Mouse (Mus musculus) stomach, embryonic 14.5 days (tissue): ENCODE data around the gene Cela3a. TPM values are rescaled to one million over a fixed set of nuclear protein-coding genes. Genes with fewer than 3 reads are reported as not detected.

Source experiments
- ATAC-seq: fragments of 200-750 bp; cut with Nextera tagmentation; 2 replicates; pipeline ENCODE4 v1.8.0; 2017; ENCODE audit warnings: low read depth, moderate TSS enrichment; ENCODE audit not compliant: insufficient number of reproducible peaks, insufficient read depth, low FRiP score
- H3K27ac ChIP-seq: fragments of 300-500 bp; sonication (generic); 2 replicates; pipeline ENCODE4 v1.5.1; 2014; ENCODE audit warnings: mild to moderate bottlenecking, low read length, moderate library complexity, mixed read lengths
- H3K27me3 ChIP-seq: fragments of 300-500 bp; sonication (generic); 2 replicates; pipeline ENCODE4 v1.6.1; 2014; ENCODE audit warnings: low read length, control low read depth, mixed read lengths; ENCODE audit not compliant: control insufficient read depth, insufficient read depth
- H3K36me3 ChIP-seq: fragments of 300-500 bp; sonication (generic); 2 replicates; pipeline ENCODE4 v1.6.1; 2014; ENCODE audit warnings: mild to moderate bottlenecking, control low read depth, low read length, moderate library complexity, mixed read lengths; ENCODE audit not compliant: control insufficient read depth, insufficient read depth
- H3K4me1 ChIP-seq: fragments of 300-500 bp; sonication (generic); 2 replicates; pipeline ENCODE4 v1.6.1; 2014; ENCODE audit warnings: low read length, control low read depth, mixed read lengths; ENCODE audit not compliant: control insufficient read depth, insufficient read depth
- H3K4me2 ChIP-seq: fragments of 300-500 bp; sonication (generic); replicated peaks from 2 replicates; pipeline ENCODE4 v1.6.1; 2014; ENCODE audit warnings: low read depth, low read length, control low read depth
- H3K4me3 ChIP-seq: fragments of 300-500 bp; sonication (generic); 2 replicates; pipeline ENCODE4 v1.5.1; 2014; ENCODE audit warnings: low read depth, low read length, control low read depth
- H3K9ac ChIP-seq: fragments of 300-500 bp; sonication (generic); replicated peaks from 2 replicates; pipeline ENCODE4 v1.6.1; 2014; ENCODE audit warnings: low read depth, mild to moderate bottlenecking, control low read depth, low read length, moderate library complexity, mixed read lengths
- H3K9me3 ChIP-seq: fragments of 300-500 bp; sonication (generic); 2 replicates; pipeline ENCODE4 v1.6.1; 2016; ENCODE audit warnings: low read depth, low read length, control low read depth; ENCODE audit not compliant: control insufficient read depth
- WGBS: fragments of 180-500 bp; shearing (Covaris S2); extraction: QIAGEN DNeasy Blood & Tissue Kit; methylation state at CpG from one replicate; pipeline ENCODE4 v1.1.7; 2014; 5-methylcytosine and 5-hydroxymethylcytosine counted together
- polyA plus RNA-seq: library from polyadenylated mRNA; unstranded; fragments of >200 nt; fragmentation: Nextera tagmentation; extraction: Ambion mirVana; gene quantifications from 2 replicates; pipeline ENCODE4 v1.2.1, GENCODE M21; 2014

Cela3a gene
- polyA plus RNA-seq, 1 experiment from 2014 or later = not detected

GRCm38 (mm10) chr4:137364826-137365225, 44.8 kb downstream of the Cela3a start:
- Histone ChIP-seq H3K4me1 (0 out of 2 replicates have a peak, but pooled peaks cover 12% of the 10 kb centered on the region), H3K27ac (no peak overlapping the region), H3K4me3 (no peak overlapping the region), H3K9me3 (no peaks in the 10 kb centered on the region), H3K36me3 (no peaks in the 10 kb centered on the region), H3K27me3 (no peaks in the 10 kb centered on the region), H3K9ac (no peak overlapping the region), H3K4me2 (no peak overlapping the region)
- ATAC-seq = no peak
- WGBS = 82% methylated on average over 6 of the region's 6 CpGs

GRCm38 (mm10) chr4:137360996-137361395, 48.6 kb downstream of the Cela3a start:
- H3K9me3 ChIP-seq = no peaks in the 10 kb centered on the region
- H3K4me2 ChIP-seq = no peak overlapping the region
- H3K4me1 ChIP-seq = peaks cover 3% of the 10 kb centered on the region; the same call in 1 of the 2 replicates
- H3K9ac ChIP-seq = no peak overlapping the region
- H3K36me3 ChIP-seq = no peaks in the 10 kb centered on the region
- no peak for ATAC-seq
- H3K4me3 ChIP-seq = no peak overlapping the region
- WGBS = 77% methylated on average over 3 of the region's 3 CpGs
- no peaks in the 10 kb centered on the region for H3K27me3 ChIP-seq
- no peak overlapping the region for H3K27ac ChIP-seq

- 50% methylated on average over 14 of the region's 14 CpGs for WGBS
- Histone ChIP-seq H3K9me3 (no peaks in the 10 kb centered on the region), H3K9ac (no peak overlapping the region), H3K27ac (no peak overlapping the region), H3K27me3 (no peaks in the 10 kb centered on the region), H3K4me3 (no peak overlapping the region), H3K4me1 (peaks cover 16% of the 10 kb centered on the region), H3K36me3 (no peaks in the 10 kb centered on the region), H3K4me2 (peak overlapping the region; percentile 6; the same call in 1 of the 2 replicates)
- no peak for ATAC-seq
Measured at GRCm38 (mm10) chr4:137358291-137359002, 51.1 kb downstream of the Cela3a start.

- Histone ChIP-seq H3K36me3 (no peaks in the 10 kb centered on the region), H3K9ac (peak within 1 kb of the TSS; percentile 100), H3K4me1 (peaks cover 19% of the 10 kb centered on the region), H3K4me2 (peak within 1 kb of the TSS; percentile 85), H3K27me3 (no peaks in the 10 kb centered on the region), H3K9me3 (no peaks in the 10 kb centered on the region), H3K27ac (peak within 1 kb of the TSS; percentile 94), H3K4me3 (peak within 1 kb of the TSS; percentile 93)
- under 1% methylated on average over 30 of the region's 44 CpGs for WGBS
- ATAC-seq = peak; percentile 98
Measured at GRCm38 (mm10) chr4:137357517-137358254, 51.9 kb downstream of the Cela3a start, which contains the start of gene Cdc42. Gene Cdc42 (minus strand): TSS chr4:137357720.

GRCm38 (mm10) chr4:137356674-137357510, 52.7 kb downstream of the Cela3a start:
- WGBS = 1% methylated on average over 49 of the region's 90 CpGs
- H3K9ac ChIP-seq = peak overlapping the region; percentile 100
- H3K27ac ChIP-seq = peak overlapping the region; percentile 94
- no peaks in the 10 kb centered on the region for H3K9me3 ChIP-seq
- H3K27me3 ChIP-seq = no peaks in the 10 kb centered on the region
- peaks cover 19% of the 10 kb centered on the region for H3K4me1 ChIP-seq
- ATAC-seq = peak; percentile 65
- H3K36me3 ChIP-seq = no peaks in the 10 kb centered on the region; the same call in 1 of the 2 replicates
- peak overlapping the region; percentile 85 for H3K4me2 ChIP-seq
- peak overlapping the region; percentile 93 for H3K4me3 ChIP-seq

Other genes with a start within 250 kb of the Cela3a start
- gene Wnt4, start 132.3 kb downstream of the Cela3a start, polyA plus RNA-seq = 6.1 and 6.3 TPM in 2 replicates
- gene Cdc42, start 52.1 kb downstream of the Cela3a start, polyA plus RNA-seq = 707 and 719 TPM in 2 replicates
- gene Cela3b, start 20.7 kb upstream of the Cela3a start, polyA plus RNA-seq = 1.0 TPM in 1 of 2 replicates, not detected in the other
- not detected in 2 replicates for gene 1700013G24Rik, start 43.5 kb upstream of the Cela3a start, polyA plus RNA-seq
- 42.6 and 44.1 TPM in 2 replicates for gene Hspg2, start 59.0 kb upstream of the Cela3a start, polyA plus RNA-seq
- not detected in 2 replicates for gene Ldlrad2, start 164.8 kb upstream of the Cela3a start, polyA plus RNA-seq
- 83.9 and 86.8 TPM in 2 replicates for gene Usp48, start 184.0 kb upstream of the Cela3a start, polyA plus RNA-seq